11 mouse cellular contexts compared by ENCODE assay signal in the genomic region with DNA sequence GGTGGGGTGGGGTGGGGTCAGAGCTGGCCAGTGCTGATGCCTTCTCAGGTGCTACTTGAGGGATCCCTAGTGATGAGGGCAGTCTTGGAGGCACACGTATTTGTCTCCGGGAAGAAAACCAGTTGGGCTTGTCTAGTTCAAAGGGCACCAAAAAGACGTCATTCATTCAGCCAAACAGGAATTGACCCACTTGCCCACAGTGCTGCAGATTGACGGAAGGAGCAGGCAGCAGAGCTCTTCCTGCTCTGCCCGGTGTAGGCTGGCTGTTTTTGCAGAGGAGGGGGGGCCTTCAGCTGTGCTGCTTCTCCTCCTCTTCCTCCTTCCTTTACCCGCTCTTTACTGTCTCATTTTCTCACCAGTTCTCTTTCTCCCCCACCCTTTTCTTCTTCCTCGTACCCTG. TPM values are rescaled to one million over a fixed set of nuclear protein-coding genes. Genes with fewer than 3 reads are reported as not detected.
DNase-seq lines count a peak whose midpoint lies in the region; ATAC-seq and TF ChIP-seq lines count a peak whose summit lies in the region.
"Had no signal": no experiment of that assay in that cellular context is flagged by ENCODE, and none has a peak within 500 bp of the region (broad histone marks: within the 10 kb centered on the region; RNA-seq: fewer than 3 reads in every experiment).

No protein-coding gene starts in this region.

- peak; percentile 76 for ATAC-seq in common myeloid progenitor, adult 5-6 weeks (replicated peaks; ENCODE audit: low read depth, poor library complexity, severe bottlenecking)
- ATAC-seq in liver, embryonic 15.5 days (ENCODE audit: insufficient read depth): no peak

- H3K9me3 ChIP-seq in liver, embryonic 15.5 days (replicated peaks): no peaks in the 10 kb centered on the region
- H3K9me3 ChIP-seq: embryonic facial prominence, embryonic 15.5 days; G1E had no signal

- no peak overlapping the region for H3K4me2 ChIP-seq in liver, embryonic 15.5 days
- H3K4me2 ChIP-seq: embryonic facial prominence, embryonic 15.5 days had no signal

- H3K36me3 ChIP-seq in liver, embryonic 15.5 days (replicated peaks): peaks cover 98% of the 10 kb centered on the region

- no peaks in the 10 kb centered on the region for H3K27me3 ChIP-seq in liver, embryonic 15.5 days
- H3K27me3 ChIP-seq: embryonic facial prominence, embryonic 15.5 days had no signal

- no peak for DNase-seq in layer of hippocampus, adult 2 months (ENCODE audit: low spot score in 2 of 2)
- no peak for DNase-seq in layer of hippocampus, adult 11-12 months (ENCODE audit: low spot score)
- DNase-seq in thymus, adult 18-20 months: peak; percentile 52 to 71
- no peak for DNase-seq in right cerebral cortex, postnatal 36 days (ENCODE audit: low spot score in 2 of 2)
- no peak for DNase-seq in urinary bladder, adult 18-20 months (ENCODE audit: low spot score in 2 of 2)
- no peak for DNase-seq in adrenal gland, postnatal 36 days

- no peak overlapping the region for H3K4me3 ChIP-seq in layer of hippocampus, adult 2 months
- H3K4me3 ChIP-seq in liver, embryonic 15.5 days (replicated peaks): no peak overlapping the region
- H3K4me3 ChIP-seq: embryonic facial prominence, embryonic 15.5 days; heart, adult 2 months had no signal

- 44% methylated on average over 7 of the region's 7 CpGs for WGBS in liver, embryonic 15.5 days (ENCODE audit: insufficient replicate concordance)

- H3K27ac ChIP-seq in layer of hippocampus, adult 2 months: peak overlapping the region; percentile 32; the same call in 1 of the 2 replicates
- peak overlapping the region; percentile 55 for H3K27ac ChIP-seq in liver, embryonic 15.5 days (replicated peaks)
- H3K27ac ChIP-seq: embryonic facial prominence, embryonic 15.5 days had no signal

- TF ChIP-seq CTCF in layer of hippocampus, adult 2 months (conservative IDR thresholded peaks at IDR 0.05): no peak

- no peak overlapping the region for H3K9ac ChIP-seq in liver, embryonic 15.5 days
- H3K9ac ChIP-seq: embryonic facial prominence, embryonic 15.5 days had no signal

- H3K4me1 ChIP-seq in liver, embryonic 15.5 days (replicated peaks): peaks cover 37% of the 10 kb centered on the region

RNA-seq across cellular contexts. Expression of gene Rnf145, which starts 26.4 kb away (rescaled TPM):
- total RNA-seq in layer of hippocampus, adult 2 months (2021): 10 to 100 TPM; 95.7 to 97.0 TPM
- 29.1 and 42.5 TPM in 2 replicates for total RNA-seq in common myeloid progenitor, adult 5-6 weeks (2017)
- polyA plus RNA-seq in liver, embryonic 15.5 days (2015; fragmentation: Nextera tagmentation; extraction: Ambion mirVana): 53.5 and 59.8 TPM in 2 replicates
- 10 to 100 TPM; 55.9 to 86.3 TPM for total RNA-seq in adrenal gland, postnatal 36 days (2021)

Comparison
In these comparisons a context has a peak if more than half of its experiments do, and no peak if none do; other contexts are left out.
1. DNase-seq: peak in thymus, adult 18-20 months (2 of 2); none in layer of hippocampus, adult 2 months (0 of 2), layer of hippocampus, adult 11-12 months (single experiment), right cerebral cortex, postnatal 36 days (0 of 2), urinary bladder, adult 18-20 months (0 of 2) and adrenal gland, postnatal 36 days (0 of 2).